Mouse (Mus musculus) c-Kit-positive CD71-positive TER-119-negative erythroid progenitor cells, embryonic 14.5 days (primary cell): ENCODE measurements around the gene Ppm1h.
A peak's percentile ranks its signal among the peaks of the same experiment; 100 is the strongest.

ENCODE experiments used
- DNase-seq: peaks from one replicate; pipeline ENCODE4 v3.0.0-alpha.2; 2013; ENCODE audit warnings: low read depth

Gene Ppm1h

GRCm38 (mm10) chr10:122809851-122810250, 131.3 kb downstream of the Ppm1h start:
- no peak for DNase-seq

- DNase-seq, result no peak
Measured at GRCm38 (mm10) chr10:122815094-122815493, 136.5 kb downstream of the Ppm1h start.

- no peak for DNase-seq
Measured at GRCm38 (mm10) chr10:122817741-122818140, 139.2 kb downstream of the Ppm1h start.

GRCm38 (mm10) chr10:122819808-122820207, 141.2 kb downstream of the Ppm1h start:
- no peak for DNase-seq

GRCm38 (mm10) chr10:122821549-122821948, 143.0 kb downstream of the Ppm1h start:
- no peak for DNase-seq

GRCm38 (mm10) chr10:122823642-122824041, 145.1 kb downstream of the Ppm1h start:
- no peak for DNase-seq

GRCm38 (mm10) chr10:122826696-122827331, 148.3 kb downstream of the Ppm1h start:
- DNase-seq, result no peak

- DNase-seq, result no peak
Measured at GRCm38 (mm10) chr10:122827719-122828414, 149.3 kb downstream of the Ppm1h start.

GRCm38 (mm10) chr10:122829801-122830217, 151.2 kb downstream of the Ppm1h start:
- DNase-seq, result no peak

- DNase-seq, result peak; percentile 16
Measured at GRCm38 (mm10) chr10:122830638-122831037, 152.1 kb downstream of the Ppm1h start.

GRCm38 (mm10) chr10:122842014-122842413, 163.5 kb downstream of the Ppm1h start:
- DNase-seq, result no peak

- no peak for DNase-seq
Measured at GRCm38 (mm10) chr10:122842961-122843360, 164.4 kb downstream of the Ppm1h start.

- DNase-seq, result no peak
Measured at GRCm38 (mm10) chr10:122845471-122845870, 166.9 kb downstream of the Ppm1h start.

- DNase-seq, result no peak
Measured at GRCm38 (mm10) chr10:122846476-122846875, 167.9 kb downstream of the Ppm1h start.

- DNase-seq, result no peak
Measured at GRCm38 (mm10) chr10:122848020-122848457, 169.5 kb downstream of the Ppm1h start.

- no peak for DNase-seq
Measured at GRCm38 (mm10) chr10:122851267-122852160, 173.0 kb downstream of the Ppm1h start.

GRCm38 (mm10) chr10:122854571-122854970, 176.0 kb downstream of the Ppm1h start:
- DNase-seq, result no peak

- DNase-seq, result no peak
Measured at GRCm38 (mm10) chr10:122855149-122855548, 176.6 kb downstream of the Ppm1h start.

- DNase-seq, result no peak
Measured at GRCm38 (mm10) chr10:122856040-122856764, 177.6 kb downstream of the Ppm1h start.

GRCm38 (mm10) chr10:122857155-122857554, 178.6 kb downstream of the Ppm1h start:
- no peak for DNase-seq

- DNase-seq, result no peak
Measured at GRCm38 (mm10) chr10:122858904-122859641, 180.5 kb downstream of the Ppm1h start.
